28 mouse cellular contexts compared by ENCODE assay signal in genomic region chr1:88959715-88960114, GRCm38 (mm10).
DNase-seq lines count a peak whose midpoint lies in the region; ATAC-seq and TF ChIP-seq lines count a peak whose summit lies in the region.
"Had no signal": no experiment of that assay in that cellular context is flagged by ENCODE, and none has a peak within 500 bp of the region (broad histone marks: within the 10 kb centered on the region; RNA-seq: fewer than 3 reads in every experiment).

No protein-coding gene starts in this region.

- DNase-seq in kidney, adult 11 months = no peak
- DNase-seq in stomach, postnatal 0 days (ENCODE audit: low spot score) = no peak
- DNase-seq in embryo, embryonic 10 days (ENCODE audit: low spot score) = peak; percentile 49
- DNase-seq in neural tube, embryonic 11.5 days (ENCODE audit: low spot score) = peak; percentile 21
- no peak for DNase-seq in thymus, postnatal 36 days
- DNase-seq in forebrain, postnatal 0 days = no peak
- DNase-seq: cerebellum, adult 11-12 months; cerebellum, postnatal 10 days; gastrocnemius, adult 2 months; heart, postnatal 10 days; kidney, adult 18-20 months; layer of hippocampus, postnatal 36 days; left cerebral cortex, postnatal 4 days; liver, embryonic 13.5 days; lung, adult 2 months; lung, postnatal 10 days; right cerebral cortex, postnatal 4 days; thymus, postnatal 25 days had no signal

- WGBS in kidney, embryonic 15.5 days = 22% methylated on average over 4 of the region's 4 CpGs
- 18% methylated on average over 4 of the region's 4 CpGs for WGBS in stomach, embryonic 16.5 days
- 25% methylated on average over 4 of the region's 4 CpGs for WGBS in stomach, postnatal 0 days
- WGBS in neural tube, embryonic 11.5 days = 15% methylated on average over 4 of the region's 4 CpGs
- 71% methylated on average over 4 of the region's 4 CpGs for WGBS in forebrain, postnatal 0 days

- no peak for TF ChIP-seq CTCF in stomach, postnatal 0 days (IDR thresholded peaks at IDR 0.05; ENCODE audit: low read depth)
- TF ChIP-seq CTCF in forebrain, postnatal 0 days (IDR thresholded peaks at IDR 0.05; ENCODE audit: low read depth) = no peak

- H3K9ac ChIP-seq in kidney, embryonic 15.5 days = no peak overlapping the region
- 0 out of 2 replicates have a peak overlapping the region, but pooled peaks have one; percentile 8 for H3K9ac ChIP-seq in stomach, embryonic 16.5 days (ENCODE audit: low read length)
- H3K9ac ChIP-seq in stomach, postnatal 0 days (ENCODE audit: low read length) = no peak overlapping the region
- no peak overlapping the region for H3K9ac ChIP-seq in neural tube, embryonic 11.5 days (ENCODE audit: low read length)
- no peak overlapping the region for H3K9ac ChIP-seq in forebrain, postnatal 0 days
- H3K9ac ChIP-seq: embryonic facial prominence, embryonic 12.5 days; forebrain, embryonic 15.5 days; heart, embryonic 13.5 days; hindbrain, embryonic 14.5 days; liver, embryonic 13.5 days; midbrain, embryonic 15.5 days; neural tube, embryonic 12.5 days had no signal

- H3K27ac ChIP-seq in kidney, embryonic 15.5 days = peak overlapping the region; percentile 45
- no peak overlapping the region for H3K27ac ChIP-seq in stomach, embryonic 16.5 days (ENCODE audit: low read length)
- H3K27ac ChIP-seq in stomach, postnatal 0 days (replicated peaks) = no peak overlapping the region
- H3K27ac ChIP-seq in neural tube, embryonic 11.5 days (ENCODE audit: low read depth, low read length) = no peak overlapping the region
- no peak overlapping the region for H3K27ac ChIP-seq in forebrain, postnatal 0 days (ENCODE audit: low read depth, low read length)
- H3K27ac ChIP-seq: embryonic facial prominence, embryonic 12.5 days; forebrain, embryonic 15.5 days; gastrocnemius, adult 2 months; heart, embryonic 13.5 days; hindbrain, embryonic 14.5 days; liver, embryonic 13.5 days; macrophage; midbrain, embryonic 15.5 days; neural tube, embryonic 12.5 days had no signal

- TF ChIP-seq EP300 in stomach, postnatal 0 days (optimal IDR thresholded peaks at IDR 0.05) = no peak

- H3K27me3 ChIP-seq in kidney, embryonic 15.5 days = no peaks in the 10 kb centered on the region
- H3K27me3 ChIP-seq in stomach, embryonic 16.5 days (ENCODE audit: control insufficient read depth, insufficient read depth, low read length) = no peaks in the 10 kb centered on the region; the same call in 1 of the 2 replicates
- no peaks in the 10 kb centered on the region for H3K27me3 ChIP-seq in stomach, postnatal 0 days (ENCODE audit: control insufficient read depth, insufficient read depth, low read length)
- no peaks in the 10 kb centered on the region for H3K27me3 ChIP-seq in neural tube, embryonic 11.5 days (ENCODE audit: control insufficient read depth, insufficient read depth, low read length)
- no peaks in the 10 kb centered on the region for H3K27me3 ChIP-seq in forebrain, postnatal 0 days (ENCODE audit: insufficient read depth, low read length)
- H3K27me3 ChIP-seq: embryonic facial prominence, embryonic 12.5 days; forebrain, embryonic 15.5 days; heart, embryonic 13.5 days; liver, embryonic 13.5 days; midbrain, embryonic 15.5 days; neural tube, embryonic 12.5 days had no signal

- no peak overlapping the region for H3K4me2 ChIP-seq in kidney, embryonic 15.5 days
- no peak overlapping the region for H3K4me2 ChIP-seq in stomach, embryonic 16.5 days (ENCODE audit: low read depth, low read length)
- no peak overlapping the region for H3K4me2 ChIP-seq in stomach, postnatal 0 days (replicated peaks; ENCODE audit: low read depth)
- no peak overlapping the region for H3K4me2 ChIP-seq in neural tube, embryonic 11.5 days (ENCODE audit: low read depth)
- no peak overlapping the region for H3K4me2 ChIP-seq in forebrain, postnatal 0 days (ENCODE audit: low read depth)
- H3K4me2 ChIP-seq: embryonic facial prominence, embryonic 12.5 days; forebrain, embryonic 15.5 days; heart, embryonic 13.5 days; hindbrain, embryonic 14.5 days; liver, embryonic 13.5 days; midbrain, embryonic 15.5 days; neural tube, embryonic 12.5 days had no signal

- H3K4me1 ChIP-seq in kidney, embryonic 15.5 days = peaks cover 45% of the 10 kb centered on the region
- H3K4me1 ChIP-seq in stomach, embryonic 16.5 days (ENCODE audit: control insufficient read depth, insufficient read depth, low read length) = no peaks in the 10 kb centered on the region
- H3K4me1 ChIP-seq in stomach, postnatal 0 days (replicated peaks; ENCODE audit: control insufficient read depth, insufficient read depth) = no peaks in the 10 kb centered on the region
- H3K4me1 ChIP-seq in neural tube, embryonic 11.5 days (ENCODE audit: control insufficient read depth, insufficient read depth, low read length) = 0 out of 2 replicates have a peak, but pooled peaks cover 2% of the 10 kb centered on the region
- H3K4me1 ChIP-seq in forebrain, postnatal 0 days (ENCODE audit: insufficient read depth) = no peaks in the 10 kb centered on the region
- H3K4me1 ChIP-seq: embryonic facial prominence, embryonic 12.5 days; heart, embryonic 13.5 days; liver, embryonic 13.5 days; midbrain, embryonic 15.5 days had no signal

- ATAC-seq in kidney, embryonic 15.5 days (replicated peaks; ENCODE audit: low FRiP score) = peak; percentile 71
- no peak for ATAC-seq in stomach, embryonic 16.5 days (ENCODE audit: insufficient read depth, low FRiP score)
- ATAC-seq in stomach, postnatal 0 days (ENCODE audit: low FRiP score, low TSS enrichment) = no peak
- no peak for ATAC-seq in neural tube, embryonic 11.5 days (ENCODE audit: insufficient read depth, low FRiP score, low TSS enrichment)
- ATAC-seq in forebrain, postnatal 0 days = no peak
- ATAC-seq: forebrain, embryonic 15.5 days; midbrain, embryonic 15.5 days had no signal

- no peak overlapping the region for H3K4me3 ChIP-seq in kidney, embryonic 15.5 days (replicated peaks)
- H3K4me3 ChIP-seq in stomach, embryonic 16.5 days (replicated peaks; ENCODE audit: low read length) = no peak overlapping the region
- no peak overlapping the region for H3K4me3 ChIP-seq in stomach, postnatal 0 days (ENCODE audit: low read depth, low read length)
- H3K4me3 ChIP-seq in neural tube, embryonic 11.5 days (ENCODE audit: low read depth, low read length) = no peak overlapping the region
- H3K4me3 ChIP-seq in forebrain, postnatal 0 days (ENCODE audit: low read depth, low read length) = no peak overlapping the region
- H3K4me3 ChIP-seq: embryonic facial prominence, embryonic 12.5 days; forebrain, embryonic 15.5 days; gastrocnemius, adult 2 months; heart, embryonic 13.5 days; liver, embryonic 13.5 days; midbrain, embryonic 15.5 days; neural tube, embryonic 12.5 days had no signal

- H3K9me3 ChIP-seq in kidney, embryonic 15.5 days (replicated peaks) = no peaks in the 10 kb centered on the region
- 0 out of 2 replicates have a peak, but pooled peaks cover 3% of the 10 kb centered on the region for H3K9me3 ChIP-seq in stomach, embryonic 16.5 days (replicated peaks; ENCODE audit: control insufficient read depth, low read length)
- H3K9me3 ChIP-seq in stomach, postnatal 0 days (ENCODE audit: control insufficient read depth, low read length) = no peaks in the 10 kb centered on the region
- H3K9me3 ChIP-seq in neural tube, embryonic 11.5 days (ENCODE audit: control insufficient read depth, low read length) = no peaks in the 10 kb centered on the region
- H3K9me3 ChIP-seq in forebrain, postnatal 0 days (ENCODE audit: low read length) = no peaks in the 10 kb centered on the region
- H3K9me3 ChIP-seq: embryonic facial prominence, embryonic 12.5 days; forebrain, embryonic 15.5 days; heart, embryonic 13.5 days; liver, embryonic 13.5 days; midbrain, embryonic 15.5 days; neural tube, embryonic 12.5 days had no signal

- H3K36me3 ChIP-seq in kidney, embryonic 15.5 days = no peaks in the 10 kb centered on the region
- H3K36me3 ChIP-seq in stomach, embryonic 16.5 days (ENCODE audit: control insufficient read depth, insufficient read depth, low read length) = no peaks in the 10 kb centered on the region
- H3K36me3 ChIP-seq in stomach, postnatal 0 days (ENCODE audit: control insufficient read depth, insufficient read depth, low read length) = no peaks in the 10 kb centered on the region
- no peaks in the 10 kb centered on the region for H3K36me3 ChIP-seq in neural tube, embryonic 11.5 days (ENCODE audit: control insufficient read depth, insufficient read depth, low read length)
- no peaks in the 10 kb centered on the region for H3K36me3 ChIP-seq in forebrain, postnatal 0 days (ENCODE audit: insufficient read depth)
- H3K36me3 ChIP-seq: embryonic facial prominence, embryonic 12.5 days; forebrain, embryonic 15.5 days; G1E; heart, embryonic 13.5 days; liver, embryonic 13.5 days; midbrain, embryonic 15.5 days; neural tube, embryonic 12.5 days had no signal

Comparison
In these comparisons a context has a peak if more than half of its experiments do, and no peak if none do; other contexts are left out.
1. DNase-seq: peak in embryo, embryonic 10 days (single experiment) and neural tube, embryonic 11.5 days (single experiment); none in kidney, adult 11 months (single experiment), stomach, postnatal 0 days (single experiment), thymus, postnatal 36 days (0 of 2) and forebrain, postnatal 0 days (single experiment).